Mouse (Mus musculus) stomach, embryonic 14.5 days (tissue): ENCODE results near the gene Ralgps1. TPM values are rescaled to one million over a fixed set of nuclear protein-coding genes. Genes with fewer than 3 reads are reported as not detected.

Experiments
- ATAC-seq: fragments of 200-750 bp; cut with Nextera tagmentation; 2 replicates; pipeline ENCODE4 v1.8.0; 2017; ENCODE audit warnings: low read depth, moderate TSS enrichment; ENCODE audit not compliant: insufficient number of reproducible peaks, insufficient read depth, low FRiP score
- H3K27ac ChIP-seq: fragments of 300-500 bp; sonication (generic); 2 replicates; pipeline ENCODE4 v1.5.1; 2014; ENCODE audit warnings: mild to moderate bottlenecking, low read length, moderate library complexity, mixed read lengths
- H3K27me3 ChIP-seq: fragments of 300-500 bp; sonication (generic); 2 replicates; pipeline ENCODE4 v1.6.1; 2014; ENCODE audit warnings: low read length, control low read depth, mixed read lengths; ENCODE audit not compliant: control insufficient read depth, insufficient read depth
- H3K36me3 ChIP-seq: fragments of 300-500 bp; sonication (generic); 2 replicates; pipeline ENCODE4 v1.6.1; 2014; ENCODE audit warnings: mild to moderate bottlenecking, control low read depth, low read length, moderate library complexity, mixed read lengths; ENCODE audit not compliant: control insufficient read depth, insufficient read depth
- H3K4me1 ChIP-seq: fragments of 300-500 bp; sonication (generic); 2 replicates; pipeline ENCODE4 v1.6.1; 2014; ENCODE audit warnings: low read length, control low read depth, mixed read lengths; ENCODE audit not compliant: control insufficient read depth, insufficient read depth
- H3K4me2 ChIP-seq: fragments of 300-500 bp; sonication (generic); replicated peaks from 2 replicates; pipeline ENCODE4 v1.6.1; 2014; ENCODE audit warnings: low read depth, low read length, control low read depth
- H3K4me3 ChIP-seq: fragments of 300-500 bp; sonication (generic); 2 replicates; pipeline ENCODE4 v1.5.1; 2014; ENCODE audit warnings: low read depth, low read length, control low read depth
- H3K9ac ChIP-seq: fragments of 300-500 bp; sonication (generic); replicated peaks from 2 replicates; pipeline ENCODE4 v1.6.1; 2014; ENCODE audit warnings: low read depth, mild to moderate bottlenecking, control low read depth, low read length, moderate library complexity, mixed read lengths
- H3K9me3 ChIP-seq: fragments of 300-500 bp; sonication (generic); 2 replicates; pipeline ENCODE4 v1.6.1; 2016; ENCODE audit warnings: low read depth, low read length, control low read depth; ENCODE audit not compliant: control insufficient read depth
- WGBS: fragments of 180-500 bp; shearing (Covaris S2); extraction: QIAGEN DNeasy Blood & Tissue Kit; methylation state at CpG from one replicate; pipeline ENCODE4 v1.1.7; 2014; 5-methylcytosine and 5-hydroxymethylcytosine counted together
- polyA plus RNA-seq: library from polyadenylated mRNA; unstranded; fragments of >200 nt; fragmentation: Nextera tagmentation; extraction: Ambion mirVana; gene quantifications from 2 replicates; pipeline ENCODE4 v1.2.1, GENCODE M21; 2014

The Ralgps1 gene
- polyA plus RNA-seq, 1 experiment from 2014 or later: 12.4 TPM

DNA sequence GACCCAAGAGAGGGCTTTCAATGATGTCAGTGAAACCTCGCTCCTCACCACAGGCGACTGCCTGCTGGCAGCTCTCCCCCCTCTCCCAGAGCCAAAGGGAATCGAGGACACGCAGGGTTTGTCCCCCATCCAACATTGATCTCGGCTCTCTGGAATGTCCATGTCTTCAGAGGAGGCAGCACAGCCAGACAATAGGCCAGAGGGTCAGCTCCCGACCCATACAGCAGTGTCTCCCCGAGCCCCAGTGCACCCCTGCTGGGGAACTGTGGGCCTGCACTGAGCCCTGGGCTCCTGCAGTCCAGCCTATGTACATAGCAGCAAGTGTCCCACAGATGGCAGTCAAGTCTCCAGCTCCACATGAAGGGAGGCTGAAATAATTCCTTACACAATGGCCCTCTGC is 54.8 kb downstream of the Ralgps1 start:
- no peaks in the 10 kb centered on the region for H3K27me3 ChIP-seq
- peaks cover 21% of the 10 kb centered on the region for H3K4me1 ChIP-seq
- no peak overlapping the region for H3K4me2 ChIP-seq
- ATAC-seq: peak; percentile 76; the same call in 1 of the 2 replicates
- H3K9ac ChIP-seq: no peak overlapping the region
- H3K27ac ChIP-seq: peak overlapping the region; percentile 82; the same call in 1 of the 2 replicates
- no peaks in the 10 kb centered on the region for H3K9me3 ChIP-seq
- H3K36me3 ChIP-seq: no peaks in the 10 kb centered on the region
- WGBS: 40% methylated on average over 7 of the region's 7 CpGs
- no peak overlapping the region for H3K4me3 ChIP-seq

DNA sequence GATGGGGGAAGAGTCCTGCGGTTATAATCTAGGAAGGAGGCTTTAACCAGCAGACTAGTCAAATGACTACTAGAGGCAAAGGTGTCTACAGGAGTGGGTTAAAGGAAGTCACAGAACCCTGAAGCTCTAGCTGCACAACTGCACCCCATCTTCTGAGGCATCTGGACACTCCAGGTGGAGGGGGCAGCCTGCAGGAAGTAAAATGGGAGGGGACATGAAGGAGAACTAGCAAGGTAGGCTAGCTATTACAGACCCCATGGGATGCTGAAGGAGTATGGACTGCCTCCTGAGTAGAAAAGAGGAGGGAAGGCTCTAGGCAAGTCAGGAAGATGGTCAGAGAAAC is 55.3 kb downstream of the Ralgps1 start:
- no peak for ATAC-seq
- H3K4me2 ChIP-seq: no peak overlapping the region
- 78% methylated on average over 1 of the region's 1 CpGs for WGBS
- no peaks in the 10 kb centered on the region for H3K36me3 ChIP-seq
- no peak overlapping the region for H3K9ac ChIP-seq
- no peak overlapping the region for H3K4me3 ChIP-seq
- no peaks in the 10 kb centered on the region for H3K9me3 ChIP-seq
- H3K4me1 ChIP-seq: peaks cover 21% of the 10 kb centered on the region
- no peaks in the 10 kb centered on the region for H3K27me3 ChIP-seq
- peak overlapping the region; percentile 82; the same call in 1 of the 2 replicates for H3K27ac ChIP-seq

DNA sequence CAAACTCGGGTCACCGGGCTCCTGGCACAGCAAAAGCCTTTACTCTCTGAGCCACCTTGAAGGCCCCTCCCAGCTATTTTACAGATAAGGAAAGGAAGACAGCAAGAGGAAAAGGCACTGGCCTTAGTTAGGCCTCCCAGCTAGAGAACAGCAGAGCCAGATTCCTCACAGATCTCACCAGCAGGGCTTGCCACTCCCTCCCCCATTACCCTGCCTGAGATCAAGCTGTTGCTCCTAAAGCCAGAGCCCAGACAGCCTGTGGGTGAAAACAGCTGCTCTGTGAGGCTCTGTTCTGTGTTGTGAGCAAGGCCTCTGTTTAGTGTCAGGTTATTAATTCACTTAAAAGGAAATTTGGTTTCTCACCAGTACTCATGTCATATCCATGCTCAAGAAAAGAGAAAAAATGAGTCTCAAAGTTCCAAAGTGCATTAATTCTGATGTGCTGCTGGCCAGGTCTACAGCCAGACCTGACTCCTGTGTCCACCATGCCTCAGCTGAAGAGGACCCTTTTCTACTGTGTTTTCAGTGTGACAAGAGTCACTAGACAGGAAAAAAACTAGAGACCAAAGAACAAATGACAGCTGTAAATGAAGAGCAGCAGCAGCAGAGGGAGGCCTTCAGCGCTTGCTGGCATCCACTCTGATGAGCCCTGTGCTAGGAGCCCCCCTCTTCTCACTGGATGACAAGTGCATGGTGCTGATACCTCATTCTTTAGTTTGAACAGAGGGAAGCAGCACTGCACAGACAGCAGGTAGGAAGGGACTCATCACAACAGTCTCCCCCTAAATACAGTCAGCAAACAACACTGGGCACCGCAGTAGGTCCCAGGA is 55.8 kb downstream of the Ralgps1 start:
- Histone ChIP-seq H3K36me3 (no peaks in the 10 kb centered on the region), H3K4me2 (no peak overlapping the region), H3K9ac (no peak overlapping the region), H3K9me3 (no peaks in the 10 kb centered on the region), H3K4me1 (peaks cover 21% of the 10 kb centered on the region), H3K27me3 (no peaks in the 10 kb centered on the region), H3K4me3 (no peak overlapping the region), H3K27ac (peak overlapping the region; percentile 82)
- 48% methylated on average over 4 of the region's 4 CpGs for WGBS
- ATAC-seq: peak; percentile 83

DNA sequence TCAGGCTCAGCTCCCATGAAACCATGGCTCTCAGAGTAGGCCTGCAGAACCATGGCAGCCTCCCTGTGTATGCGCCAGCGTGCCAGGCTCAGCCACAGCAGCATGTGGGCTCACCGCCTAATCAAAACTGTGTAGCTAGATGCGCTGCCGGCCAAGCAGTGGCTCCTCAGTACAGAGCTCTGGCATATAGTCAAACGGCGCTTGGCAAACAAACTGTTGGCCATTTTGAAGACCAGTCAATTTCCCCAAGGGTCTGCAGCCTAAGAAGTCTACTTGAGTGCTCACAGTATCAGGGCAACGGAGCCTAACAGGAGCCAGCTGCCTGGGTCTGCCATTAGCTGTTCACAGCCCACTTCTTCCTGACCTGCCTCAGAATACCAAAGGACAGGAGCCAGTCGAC is 61.9 kb downstream of the Ralgps1 start:
- Histone ChIP-seq H3K27me3 (no peaks in the 10 kb centered on the region), H3K9me3 (no peaks in the 10 kb centered on the region), H3K4me3 (no peak overlapping the region), H3K27ac (no peak overlapping the region), H3K4me2 (no peak overlapping the region), H3K4me1 (0 out of 2 replicates have a peak, but pooled peaks cover under 1% of the 10 kb centered on the region), H3K9ac (no peak overlapping the region), H3K36me3 (no peaks in the 10 kb centered on the region)
- 87% methylated on average over 9 of the region's 9 CpGs for WGBS
- no peak for ATAC-seq

DNA sequence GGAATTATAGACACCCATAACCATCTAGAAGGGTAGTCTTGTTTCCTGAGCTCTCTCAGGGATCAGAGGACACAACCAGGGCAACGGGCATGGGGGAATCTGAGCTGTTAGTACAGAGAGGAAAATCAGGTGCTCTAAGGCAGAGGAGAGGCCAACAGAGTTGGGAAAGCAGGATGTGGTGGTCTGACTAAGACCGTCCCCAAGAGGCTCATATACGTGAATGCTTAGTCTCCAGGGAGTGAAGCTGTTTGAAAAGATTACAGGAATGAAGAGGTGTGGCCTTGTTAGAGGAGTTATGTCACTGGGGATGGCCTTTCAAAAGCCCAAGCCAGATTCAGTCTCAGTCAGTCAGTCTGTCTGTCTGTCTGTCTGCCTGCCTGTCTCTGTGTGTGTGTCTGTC is 64.7 kb downstream of the Ralgps1 start:
- no peaks in the 10 kb centered on the region for H3K9me3 ChIP-seq
- no peak overlapping the region for H3K9ac ChIP-seq
- no peak overlapping the region for H3K4me3 ChIP-seq
- ATAC-seq: no peak
- peaks cover 21% of the 10 kb centered on the region for H3K4me1 ChIP-seq
- H3K4me2 ChIP-seq: no peak overlapping the region
- no peak overlapping the region for H3K27ac ChIP-seq
- no peaks in the 10 kb centered on the region for H3K36me3 ChIP-seq
- WGBS: 86% methylated on average over 3 of the region's 3 CpGs
- no peaks in the 10 kb centered on the region for H3K27me3 ChIP-seq

DNA sequence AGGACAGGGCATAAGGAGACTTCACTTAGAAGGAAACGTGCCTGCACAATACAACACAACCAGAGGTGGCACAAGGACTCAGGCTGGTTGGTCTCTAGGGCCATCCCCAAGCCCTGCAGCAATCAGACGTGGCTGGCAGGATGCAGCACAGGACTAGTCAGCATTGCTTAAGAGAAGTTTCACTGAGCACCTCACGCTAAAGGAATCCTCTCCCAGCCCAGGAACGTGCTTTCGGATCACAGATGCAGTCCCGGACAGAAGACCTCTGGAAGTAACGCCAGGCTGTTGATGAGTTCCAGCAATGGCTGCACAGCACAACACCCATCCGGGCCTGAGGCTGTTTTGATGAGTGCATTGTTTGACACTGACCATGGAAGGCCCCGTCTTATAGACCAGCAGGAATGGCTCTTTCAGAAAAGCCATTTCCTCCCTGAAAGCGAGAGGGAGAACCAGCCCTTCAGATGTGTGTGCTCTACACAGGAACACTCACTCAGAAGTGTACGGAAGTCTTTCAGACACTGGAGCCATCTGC is 67.8 kb downstream of the Ralgps1 start:
- ATAC-seq: no peak
- Histone ChIP-seq H3K36me3 (no peaks in the 10 kb centered on the region), H3K4me2 (no peak overlapping the region), H3K4me1 (peaks cover 21% of the 10 kb centered on the region), H3K27ac (no peak overlapping the region; the same call in 1 of the 2 replicates), H3K4me3 (no peak overlapping the region), H3K27me3 (no peaks in the 10 kb centered on the region), H3K9me3 (no peaks in the 10 kb centered on the region), H3K9ac (no peak overlapping the region)
- WGBS: 55% methylated on average over 11 of the region's 11 CpGs

DNA sequence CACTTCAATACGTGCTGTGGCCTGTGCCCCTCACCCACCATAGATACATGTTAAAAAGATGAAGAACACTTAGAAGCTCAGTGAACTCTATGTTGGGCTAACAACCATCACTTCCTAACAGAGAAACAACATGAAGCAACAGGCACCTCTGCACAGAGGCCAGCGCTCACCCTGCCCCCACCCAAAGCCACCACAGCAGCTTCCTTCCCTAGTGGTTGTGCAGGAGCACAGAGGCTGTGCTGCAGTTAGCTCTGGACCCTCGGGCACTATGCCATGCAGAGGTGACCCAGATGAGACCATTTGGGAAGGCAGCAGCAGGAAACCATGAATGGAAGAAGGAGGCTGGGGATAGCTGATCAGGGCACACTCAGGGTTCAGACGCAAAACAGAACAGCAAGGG is 68.5 kb downstream of the Ralgps1 start:
- Histone ChIP-seq H3K27me3 (no peaks in the 10 kb centered on the region), H3K27ac (peak overlapping the region; percentile 15; the same call in 1 of the 2 replicates), H3K4me3 (no peak overlapping the region), H3K4me2 (no peak overlapping the region), H3K36me3 (no peaks in the 10 kb centered on the region), H3K9ac (no peak overlapping the region), H3K4me1 (peaks cover 21% of the 10 kb centered on the region), H3K9me3 (no peaks in the 10 kb centered on the region)
- 66% methylated on average over 4 of the region's 4 CpGs for WGBS
- no peak for ATAC-seq

DNA sequence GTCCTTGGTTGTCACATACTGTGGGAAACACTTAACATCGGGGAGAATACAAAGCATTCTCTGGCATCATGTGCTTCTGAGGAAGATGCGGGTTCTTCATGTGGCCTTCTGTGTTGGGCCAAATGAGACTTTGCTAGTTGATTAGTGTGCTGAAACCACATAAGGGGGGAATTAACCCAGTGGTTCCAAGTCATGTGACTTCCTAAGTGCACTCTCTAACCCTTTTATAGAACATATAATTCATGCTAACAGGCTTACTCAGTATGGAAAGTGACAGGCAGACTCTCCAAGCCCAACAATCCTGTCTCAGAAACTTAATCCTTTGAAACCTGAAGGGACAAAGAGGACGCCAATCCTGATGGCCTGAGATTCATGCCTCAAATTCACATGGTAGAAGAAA is 68.9 kb downstream of the Ralgps1 start:
- ATAC-seq: no peak
- no peaks in the 10 kb centered on the region for H3K9me3 ChIP-seq
- H3K27me3 ChIP-seq: no peaks in the 10 kb centered on the region
- no peak overlapping the region for H3K4me2 ChIP-seq
- no peak overlapping the region for H3K4me3 ChIP-seq
- WGBS: 58% methylated on average over 3 of the region's 3 CpGs
- H3K4me1 ChIP-seq: peaks cover 21% of the 10 kb centered on the region
- H3K9ac ChIP-seq: no peak overlapping the region
- H3K36me3 ChIP-seq: no peaks in the 10 kb centered on the region
- H3K27ac ChIP-seq: peak overlapping the region; percentile 15; the same call in 1 of the 2 replicates
